Comparison of ENCODE assay signal across 8 mouse cellular contexts in the genomic region with DNA sequence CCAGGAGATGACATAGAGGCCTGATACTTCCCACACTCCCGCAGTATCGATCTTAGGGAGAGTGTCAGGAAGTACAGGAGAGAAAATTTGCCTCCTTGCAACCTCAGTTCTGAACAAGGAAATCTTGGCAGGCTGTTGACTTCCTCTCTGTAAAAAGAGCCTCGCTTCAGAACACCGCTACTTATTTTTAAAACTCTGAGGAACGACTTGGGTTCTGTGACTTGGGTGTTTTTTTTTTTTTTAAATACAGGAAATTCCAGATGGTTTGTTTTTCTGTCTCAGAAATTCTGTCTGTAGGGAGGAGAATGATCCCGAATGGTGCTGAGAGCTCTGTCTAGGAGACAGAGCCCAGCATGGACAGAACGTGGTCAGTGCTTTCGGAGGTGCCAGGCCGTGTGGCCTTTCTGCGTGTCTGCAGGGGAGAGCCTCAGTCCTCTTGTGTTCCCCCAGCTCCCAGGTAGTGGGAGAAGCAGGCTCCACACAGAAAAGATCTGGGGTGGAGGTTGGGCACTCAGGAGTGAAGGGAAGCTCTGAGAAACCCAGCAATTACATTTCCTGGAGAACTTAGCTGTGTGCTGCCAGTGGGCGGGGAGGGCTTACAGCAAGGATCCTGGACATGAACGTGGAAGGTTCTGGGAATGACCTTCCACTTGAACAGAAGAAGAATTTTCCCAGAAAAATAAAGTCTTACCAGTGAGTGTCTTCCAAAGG. TPM values are rescaled to one million over a fixed set of nuclear protein-coding genes. Genes with fewer than 3 reads are reported as not detected.
DNase-seq lines count a peak whose midpoint lies in the region; TF ChIP-seq lines count a peak whose summit lies in the region.

No protein-coding gene starts in this region.

- no peak for TF ChIP-seq EP300 in heart, adult 2 months (IDR thresholded peaks at IDR 0.05; ENCODE audit: insufficient read depth, low read depth, low read length)

- H3K79me2 ChIP-seq in heart, adult 2 months (replicated peaks; ENCODE audit: control insufficient read depth, insufficient read depth, low read length) = no peaks in the 10 kb centered on the region

- DNase-seq in heart, adult 2 months = peak; percentile 52 to 68
- no peak for DNase-seq in heart, postnatal 14 days
- DNase-seq in brain, adult 2 months (ENCODE audit: low read depth, low spot score) = peak; percentile 77
- peak; percentile 40 to 53 for DNase-seq in heart, postnatal 10 days
- DNase-seq in limb, embryonic 10.5 days (ENCODE audit: low spot score) = no peak
- no peak for DNase-seq in spleen, adult 18-20 months
- DNase-seq in layer of hippocampus, postnatal 25 days (ENCODE audit: extremely low spot score in 1 of 2, low spot score in 1 of 2) = no peak
- DNase-seq in ovary, adult 18-20 months (ENCODE audit: low spot score) = no peak

- H3K4me1 ChIP-seq in heart, adult 2 months (ENCODE audit: control insufficient read depth, insufficient read depth, low read length) = peaks cover 32% of the 10 kb centered on the region
- H3K4me1 ChIP-seq in limb, embryonic 10.5 days = peaks cover 69% of the 10 kb centered on the region

- H3K4me3 ChIP-seq in heart, adult 2 months = peak overlapping the region; percentile 27
- no peak overlapping the region for H3K4me3 ChIP-seq in limb, embryonic 10.5 days

- TF ChIP-seq POLR2A in heart, adult 2 months (IDR thresholded peaks at IDR 0.05; ENCODE audit: insufficient read depth, low read depth, low read length) = no peak

- no peaks in the 10 kb centered on the region for H3K27me3 ChIP-seq in heart, adult 2 months (ENCODE audit: control insufficient read depth, insufficient read depth, low read length)
- H3K27me3 ChIP-seq in limb, embryonic 10.5 days (ENCODE audit: low read depth, poor library complexity, severe bottlenecking) = peaks cover 9% of the 10 kb centered on the region; the same call in 1 of the 2 replicates

- TF ChIP-seq CTCF in heart, adult 2 months (IDR thresholded peaks at IDR 0.05) = no peak

- WGBS in heart, adult 2 months = 35% methylated on average over 12 of the region's 12 CpGs
- 80% methylated on average over 12 of the region's 12 CpGs for WGBS in limb, embryonic 10.5 days

- H3K9me3 ChIP-seq in limb, embryonic 10.5 days (replicated peaks) = no peaks in the 10 kb centered on the region

- peak overlapping the region; percentile 88 for H3K27ac ChIP-seq in heart, adult 2 months
- peak overlapping the region; percentile 58 for H3K27ac ChIP-seq in limb, embryonic 10.5 days

- intact Hi-C loops in heart, adult 2 months (cut with DNase I) = loop anchor here (2.0 kb wide), 2 partner anchors 23 to 29 kb away; partner anchors contain the start of gene Galnt10
- intact Hi-C loops in heart, postnatal 14 days (cut with DNase I) = no loop called here
- intact Hi-C loops in heart, postnatal 10 days (cut with DNase I) = loop anchor here (1.0 kb wide), 1 partner anchor 28 kb away; no protein-coding TSS in a partner anchor

- H3K36me3 ChIP-seq in heart, adult 2 months (ENCODE audit: control insufficient read depth, insufficient read depth, low read length) = no peaks in the 10 kb centered on the region
- peaks cover 4% of the 10 kb centered on the region; the same call in 1 of the 2 replicates for H3K36me3 ChIP-seq in limb, embryonic 10.5 days

- 0 out of 2 replicates have a peak overlapping the region, but pooled peaks have one; percentile 11 for H3K9ac ChIP-seq in heart, adult 2 months (ENCODE audit: low read depth, low read length)

RNA-seq across cellular contexts. Expression of gene Galnt10, which starts 28.9 kb away (rescaled TPM):
- total RNA-seq in heart, adult 2 months (2021) = 1 to 10 TPM; 5.6 to 8.7 TPM
- polyA plus RNA-seq in heart, adult 2 months (2012; rRNA removed) = 5.2 and 5.5 TPM in 2 replicates
- total RNA-seq in heart, postnatal 14 days (2021) = 10 to 100 TPM; 11.1 to 12.8 TPM
- 10 to 100 TPM; 12.2 to 13.0 TPM for total RNA-seq in heart, postnatal 10 days (2021)
- 20.3 and 22.3 TPM in 2 replicates for polyA plus RNA-seq in limb, embryonic 10.5 days (2016; fragmentation: Nextera tagmentation; extraction: Ambion mirVana)
- total RNA-seq in layer of hippocampus, postnatal 25 days (2021) = 1 to 10 TPM; 7.1 TPM

Comparison
In these comparisons a context has a peak if more than half of its experiments do, and no peak if none do; other contexts are left out.
1. DNase-seq: peak in heart, adult 2 months (2 of 2), brain, adult 2 months (single experiment) and heart, postnatal 10 days (2 of 2); none in heart, postnatal 14 days (0 of 2), limb, embryonic 10.5 days (single experiment), spleen, adult 18-20 months (0 of 2), layer of hippocampus, postnatal 25 days (0 of 2) and ovary, adult 18-20 months (single experiment).